Mouse (Mus musculus): ENCODE results near the gene Gldc. TPM values are rescaled to one million over a fixed set of nuclear protein-coding genes. Genes with fewer than 3 reads are reported as not detected.

The Gldc gene
- polyA plus RNA-seq, 1 experiment from 2014 or later, result 18.8 TPM

- Histone ChIP-seq H3K4me2 (no peak overlapping the region), H3K36me3 (no peaks in the 10 kb centered on the region), H3K4me1 (replicated peaks) (peaks cover 15% of the 10 kb centered on the region), H3K4me3 (replicated peaks) (no peak overlapping the region), H3K27me3 (no peaks in the 10 kb centered on the region), H3K9ac (no peak overlapping the region), H3K9me3 (replicated peaks) (no peaks in the 10 kb centered on the region), H3K27ac (peak overlapping the region; percentile 68)
- WGBS (ENCODE audit: insufficient replicate concordance), result 62% methylated on average over 12 of the region's 12 CpGs
- ATAC-seq (ENCODE audit: low read depth), result 0 out of 2 replicates have a peak, but pooled peaks have one; percentile 34
- DNase-seq, result no peak
Measured at GRCm38 (mm10) chr19:30157031-30157687, 18.1 kb downstream of the Gldc start.

DNA sequence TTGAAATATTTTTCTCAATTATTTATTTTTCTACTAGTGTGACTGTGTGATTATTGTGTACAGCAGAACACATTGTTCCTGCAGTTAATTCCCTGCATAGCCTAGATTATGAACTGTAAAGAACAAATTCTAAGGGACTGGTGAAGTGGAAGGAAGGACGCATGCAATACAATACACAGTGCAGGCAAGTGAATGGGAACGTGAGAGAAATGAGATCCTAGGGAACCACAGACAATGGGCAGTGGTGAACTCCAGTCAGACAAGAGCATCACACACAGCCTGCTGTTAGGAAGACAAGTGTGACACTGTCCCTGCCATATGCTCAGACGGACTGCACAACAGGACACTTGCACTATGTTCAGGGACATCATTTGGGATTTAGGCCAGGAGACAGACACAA, 21.5 kb downstream of the Gldc start:
- WGBS (ENCODE audit: insufficient replicate concordance), result 60% methylated on average over 3 of the region's 3 CpGs
- no peak for ATAC-seq (ENCODE audit: low read depth)

DNA sequence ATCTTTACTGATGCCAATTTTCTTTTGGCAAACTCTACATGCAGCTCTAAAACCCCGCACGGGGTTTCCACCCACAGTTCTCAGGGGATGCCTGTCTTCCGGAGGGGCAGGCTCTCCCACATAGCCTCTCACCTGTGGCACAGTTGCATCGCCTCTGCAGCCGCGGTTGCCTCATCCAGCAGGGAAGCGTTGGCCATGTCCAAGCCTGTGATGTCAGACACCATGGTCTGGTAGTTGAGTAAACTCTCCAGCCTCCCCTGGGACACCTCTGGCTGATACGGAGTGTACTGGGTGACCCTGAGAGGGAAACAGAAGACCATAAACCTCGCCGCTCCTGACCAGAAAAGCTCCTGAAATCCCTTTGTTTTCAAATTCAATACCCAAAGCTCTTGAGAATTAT, 23.9 kb downstream of the Gldc start:
- Histone ChIP-seq H3K36me3 (no peaks in the 10 kb centered on the region), H3K27me3 (no peaks in the 10 kb centered on the region), H3K27ac (no peak overlapping the region), H3K9me3 (replicated peaks) (no peaks in the 10 kb centered on the region), H3K4me2 (no peak overlapping the region), H3K4me3 (replicated peaks) (no peak overlapping the region), H3K9ac (no peak overlapping the region), H3K4me1 (replicated peaks) (peaks cover 4% of the 10 kb centered on the region)
- DNase-seq (no peak), ATAC-seq (ENCODE audit: low read depth) (peak; percentile 34; the same call in 1 of the 2 replicates)
- 77% methylated on average over 10 of the region's 10 CpGs for WGBS (ENCODE audit: insufficient replicate concordance)

More for the DNA sequence above, 21.5 kb downstream of the Gldc start:
- Histone ChIP-seq H3K27ac (no peak overlapping the region), H3K27me3 (no peaks in the 10 kb centered on the region), H3K36me3 (no peaks in the 10 kb centered on the region), H3K4me2 (no peak overlapping the region), H3K4me3 (replicated peaks) (no peak overlapping the region), H3K4me1 (replicated peaks) (peaks cover 16% of the 10 kb centered on the region), H3K9me3 (replicated peaks) (no peaks in the 10 kb centered on the region), H3K9ac (no peak overlapping the region)
- no peak for DNase-seq

- no peak overlapping the region for H3K4me3 ChIP-seq (replicated peaks)
- no peak overlapping the region for H3K27ac ChIP-seq
- WGBS (ENCODE audit: insufficient replicate concordance), result 55% methylated on average over 6 of the region's 6 CpGs
- ATAC-seq (ENCODE audit: low read depth) (no peak), DNase-seq (no peak)
- H3K9ac ChIP-seq, result no peak overlapping the region
- H3K4me2 ChIP-seq, result no peak overlapping the region
- H3K27me3 ChIP-seq, result no peaks in the 10 kb centered on the region
- H3K36me3 ChIP-seq, result no peaks in the 10 kb centered on the region
- H3K9me3 ChIP-seq (replicated peaks), result no peaks in the 10 kb centered on the region
- peaks cover 4% of the 10 kb centered on the region for H3K4me1 ChIP-seq (replicated peaks)
Measured at GRCm38 (mm10) chr19:30149238-30149805, 25.9 kb downstream of the Gldc start.

- no peak overlapping the region for H3K27ac ChIP-seq
Measured at GRCm38 (mm10) chr19:30147306-30147705, 27.9 kb downstream of the Gldc start.

GRCm38 (mm10) chr19:30146761-30147160, 28.5 kb downstream of the Gldc start:
- H3K9ac ChIP-seq, result no peak overlapping the region
- no peak overlapping the region for H3K27ac ChIP-seq
- H3K27me3 ChIP-seq, result no peaks in the 10 kb centered on the region
- peaks cover 4% of the 10 kb centered on the region; the same call in 1 of the 2 replicates for H3K4me1 ChIP-seq (replicated peaks)
- DNase-seq, result no peak
- no peak overlapping the region for H3K4me2 ChIP-seq
- H3K4me3 ChIP-seq (replicated peaks), result no peak overlapping the region
- no peaks in the 10 kb centered on the region for H3K9me3 ChIP-seq (replicated peaks)
- H3K36me3 ChIP-seq, result no peaks in the 10 kb centered on the region
- ATAC-seq (ENCODE audit: low read depth), result no peak
- 47% methylated on average over 6 of the region's 6 CpGs for WGBS (ENCODE audit: insufficient replicate concordance)

More at GRCm38 (mm10) chr19:30147306-30147705, 27.9 kb downstream of the Gldc start:
- DNase-seq, result no peak
- peaks cover 4% of the 10 kb centered on the region; the same call in 1 of the 2 replicates for H3K4me1 ChIP-seq (replicated peaks)
- H3K9me3 ChIP-seq (replicated peaks), result no peaks in the 10 kb centered on the region
- no peaks in the 10 kb centered on the region for H3K27me3 ChIP-seq
- H3K36me3 ChIP-seq, result no peaks in the 10 kb centered on the region
- H3K4me3 ChIP-seq (replicated peaks), result no peak overlapping the region
- WGBS (ENCODE audit: insufficient replicate concordance), result 69% methylated on average over 4 of the region's 4 CpGs
- ATAC-seq (ENCODE audit: low read depth), result no peak
- H3K4me2 ChIP-seq, result no peak overlapping the region
- no peak overlapping the region for H3K9ac ChIP-seq

DNA sequence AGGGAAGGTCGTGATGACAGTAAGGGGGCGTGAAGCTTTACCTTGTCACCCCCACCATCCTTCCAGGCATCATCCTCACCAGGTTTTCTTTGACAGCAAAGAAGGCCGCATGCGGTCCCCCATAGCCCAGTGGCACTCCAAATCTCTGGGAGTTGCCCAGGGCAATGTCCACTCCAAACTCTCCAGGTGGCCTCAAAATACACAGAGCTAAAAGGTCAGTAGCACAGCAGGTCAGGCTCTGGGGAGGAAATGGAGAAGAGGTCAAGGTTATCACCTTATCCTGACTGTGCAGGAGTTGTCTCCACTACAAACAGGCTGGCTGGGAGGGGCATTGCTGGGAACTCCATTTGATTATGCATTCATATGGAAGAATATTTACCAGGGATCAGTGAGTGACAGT, 30.1 kb downstream of the Gldc start:
- Histone ChIP-seq H3K27ac (peak overlapping the region; percentile 50; the same call in 1 of the 2 replicates), H3K4me2 (no peak overlapping the region)
- no peak for DNase-seq

DNA sequence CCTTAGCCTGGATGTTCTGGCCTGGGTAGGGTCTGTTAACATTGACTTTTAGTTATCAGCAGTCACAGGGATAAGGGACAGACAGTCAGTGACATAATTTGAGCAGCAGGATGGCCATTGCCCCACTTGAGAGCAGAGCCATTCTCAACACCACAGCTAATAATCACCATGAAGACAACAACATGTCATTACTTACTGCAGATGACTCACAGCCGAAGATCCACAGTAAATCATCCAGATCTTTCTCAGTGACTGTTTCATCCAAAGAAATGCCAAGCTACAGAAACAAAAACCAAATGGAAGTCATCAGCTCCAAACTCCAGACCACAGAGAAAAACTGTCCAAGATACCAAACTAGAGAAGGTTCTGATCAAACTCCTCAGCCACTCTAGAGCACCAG, 38.9 kb downstream of the Gldc start:
- no peaks in the 10 kb centered on the region for H3K27me3 ChIP-seq
- H3K4me1 ChIP-seq (replicated peaks), result no peaks in the 10 kb centered on the region
- 0 out of 2 replicates have a peak, but pooled peaks cover 3% of the 10 kb centered on the region for H3K36me3 ChIP-seq
- H3K4me3 ChIP-seq (replicated peaks), result no peak overlapping the region
- no peak overlapping the region for H3K9ac ChIP-seq
- no peaks in the 10 kb centered on the region for H3K9me3 ChIP-seq (replicated peaks)
- H3K4me2 ChIP-seq, result no peak overlapping the region
- ATAC-seq (ENCODE audit: low read depth) (no peak), DNase-seq (no peak)
- no peak overlapping the region for H3K27ac ChIP-seq
- 74% methylated on average over 1 of the region's 1 CpGs for WGBS (ENCODE audit: insufficient replicate concordance)

More for the DNA sequence above, 30.1 kb downstream of the Gldc start:
- WGBS (ENCODE audit: insufficient replicate concordance), result 67% methylated on average over 4 of the region's 4 CpGs
- no peak overlapping the region for H3K4me3 ChIP-seq (replicated peaks)
- ATAC-seq (ENCODE audit: low read depth), result peak; percentile 72
- H3K9me3 ChIP-seq (replicated peaks), result no peaks in the 10 kb centered on the region
- peaks cover 4% of the 10 kb centered on the region; the same call in 1 of the 2 replicates for H3K4me1 ChIP-seq (replicated peaks)
- no peak overlapping the region for H3K9ac ChIP-seq
- no peaks in the 10 kb centered on the region for H3K27me3 ChIP-seq
- no peaks in the 10 kb centered on the region for H3K36me3 ChIP-seq

GRCm38 (mm10) chr19:30128177-30128576, 47.1 kb downstream of the Gldc start:
- no peak for ATAC-seq (ENCODE audit: low read depth)
- Histone ChIP-seq H3K4me2 (no peak overlapping the region), H3K9me3 (replicated peaks) (no peaks in the 10 kb centered on the region), H3K27me3 (no peaks in the 10 kb centered on the region), H3K9ac (no peak overlapping the region), H3K27ac (no peak overlapping the region), H3K36me3 (peaks cover 6% of the 10 kb centered on the region; the same call in 1 of the 2 replicates), H3K4me1 (replicated peaks) (no peaks in the 10 kb centered on the region), H3K4me3 (replicated peaks) (no peak overlapping the region)
- 34% methylated on average over 4 of the region's 4 CpGs for WGBS (ENCODE audit: insufficient replicate concordance)
- peak; percentile 15 for DNase-seq

DNA sequence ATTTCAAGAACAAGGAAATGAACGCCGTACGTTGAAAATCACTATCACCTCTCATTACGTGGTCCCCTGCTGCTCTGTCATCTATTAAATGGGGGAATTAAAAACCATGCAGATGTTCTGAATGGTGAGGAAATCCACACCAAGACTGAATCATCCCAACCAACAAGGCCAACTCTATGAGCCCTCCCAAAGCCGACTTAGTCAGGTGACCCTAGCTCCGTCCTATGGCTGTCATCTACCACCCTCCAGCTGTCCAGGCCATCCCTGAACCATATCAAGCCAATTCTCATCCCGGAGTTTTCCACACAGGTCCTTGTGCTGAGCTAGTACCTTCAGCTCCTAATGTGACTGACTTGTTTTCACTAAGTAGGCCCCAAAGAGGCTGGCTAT, 49.6 kb downstream of the Gldc start:
- ATAC-seq (ENCODE audit: low read depth) (no peak), DNase-seq (no peak)
- Histone ChIP-seq H3K4me2 (no peak overlapping the region), H3K9me3 (replicated peaks) (no peaks in the 10 kb centered on the region), H3K4me3 (replicated peaks) (no peak overlapping the region), H3K27me3 (no peaks in the 10 kb centered on the region), H3K27ac (no peak overlapping the region), H3K9ac (no peak overlapping the region), H3K4me1 (replicated peaks) (no peaks in the 10 kb centered on the region), H3K36me3 (peaks cover 7% of the 10 kb centered on the region; the same call in 1 of the 2 replicates)
- WGBS (ENCODE audit: insufficient replicate concordance), result 70% methylated on average over 7 of the region's 7 CpGs

- Histone ChIP-seq H3K4me3 (replicated peaks) (no peak overlapping the region), H3K36me3 (peaks cover 7% of the 10 kb centered on the region; the same call in 1 of the 2 replicates), H3K9ac (no peak overlapping the region), H3K4me1 (replicated peaks) (no peaks in the 10 kb centered on the region), H3K4me2 (no peak overlapping the region), H3K9me3 (replicated peaks) (no peaks in the 10 kb centered on the region), H3K27me3 (no peaks in the 10 kb centered on the region), H3K27ac (no peak overlapping the region)
- 48% methylated on average over 7 of the region's 7 CpGs for WGBS (ENCODE audit: insufficient replicate concordance)
- DNase-seq, result no peak
- no peak for ATAC-seq (ENCODE audit: low read depth)
Measured at GRCm38 (mm10) chr19:30124999-30125669, 50.1 kb downstream of the Gldc start.
